Mouse (Mus musculus): ENCODE data around the gene Vmn1r45.
"Not testable (repeated sequence)": the region's sequence is repeated elsewhere in the genome, so short reads cannot be mapped to it uniquely, and the experiment has no call there.

Gene Vmn1r45

DNA sequence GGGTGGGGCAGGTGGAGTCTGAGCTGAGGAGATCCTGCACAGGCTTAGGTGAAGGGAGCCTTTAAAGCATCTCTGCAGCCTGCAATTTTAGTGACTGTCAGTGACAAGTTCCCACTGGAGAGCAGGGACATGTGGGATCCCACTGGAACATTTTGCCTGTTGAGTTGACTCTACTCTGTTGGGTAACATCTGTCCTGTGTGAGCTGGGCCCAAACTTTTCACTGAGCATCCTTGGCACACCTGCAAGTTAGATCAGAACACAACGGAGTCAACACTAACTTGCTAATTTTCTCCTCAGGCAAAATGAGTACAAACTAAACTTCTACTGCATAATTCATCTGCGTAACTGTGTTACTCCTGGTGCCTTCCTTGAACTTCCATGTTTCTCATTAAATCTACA lies at the start of gene Vmn1r45:
Gene Vmn1r45, minus strand, starts transcription at position 101 of the 400 bp plus-strand sequence.
- not testable (repeated sequence) for DNase-seq (ENCODE audit: low read depth, low spot score); H3K27me3 ChIP-seq (ENCODE audit: control insufficient read depth, insufficient read depth, low read length, poor library complexity, severe bottlenecking); H3K36me3 ChIP-seq (ENCODE audit: control insufficient read depth, insufficient read depth, low read length, poor library complexity, severe bottlenecking)

DNA sequence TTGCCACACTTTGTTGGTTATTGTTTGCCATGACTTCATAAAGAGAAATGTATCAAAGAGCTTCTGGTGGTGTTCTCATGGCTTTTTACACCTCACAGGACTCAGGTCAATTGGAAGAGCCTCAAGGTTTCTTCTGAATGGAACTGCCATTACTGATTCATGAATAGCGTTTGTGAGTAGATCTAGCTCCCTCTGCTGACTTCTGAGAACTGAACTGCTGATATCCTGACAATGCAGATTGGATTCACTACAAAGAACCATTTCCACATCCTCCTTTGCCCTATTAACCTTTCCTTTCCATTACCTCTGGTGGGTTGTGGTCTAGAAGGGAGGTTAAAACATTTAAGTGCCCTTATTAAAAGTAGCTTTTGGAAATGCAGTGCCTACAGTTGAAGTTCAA lies 45.6 kb upstream of the Vmn1r45 start:
- Histone ChIP-seq H3K36me3 (ENCODE audit: control insufficient read depth, insufficient read depth, low read length, poor library complexity, severe bottlenecking) (no peaks in the 10 kb centered on the region), H3K27me3 (ENCODE audit: control insufficient read depth, insufficient read depth, low read length, poor library complexity, severe bottlenecking) (no peaks in the 10 kb centered on the region)
- DNase-seq (ENCODE audit: low read depth, low spot score) = no peak

DNA sequence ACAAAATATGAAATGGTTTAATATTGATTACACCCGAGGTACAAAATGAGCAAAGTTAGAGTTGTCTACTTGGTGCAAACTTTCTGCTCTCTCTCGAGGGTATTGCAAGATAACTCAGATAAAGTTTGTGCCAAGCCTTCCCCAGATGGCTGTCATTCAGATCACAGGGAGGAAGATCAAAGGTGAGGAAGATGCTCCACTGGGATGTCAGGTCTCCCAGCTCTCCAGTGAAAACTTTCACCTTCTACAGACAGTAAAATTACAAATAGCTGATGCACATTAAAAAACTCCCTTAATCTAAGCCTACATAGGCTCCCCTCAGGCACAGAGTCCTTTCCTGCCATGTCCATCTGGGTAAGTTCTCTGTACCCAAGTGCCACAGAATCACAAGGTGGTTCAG lies 28.6 kb upstream of the Vmn1r45 start, which contains the start of gene Vmn1r46:
Gene Vmn1r46, plus strand, starts transcription at position 301 of the 400 bp plus-strand sequence.
- Histone ChIP-seq H3K36me3 (ENCODE audit: control insufficient read depth, insufficient read depth, low read length, poor library complexity, severe bottlenecking) (no peaks in the 10 kb centered on the region), H3K27me3 (ENCODE audit: control insufficient read depth, insufficient read depth, low read length, poor library complexity, severe bottlenecking) (no peaks in the 10 kb centered on the region)
- DNase-seq (ENCODE audit: low read depth, low spot score) = no peak

DNA sequence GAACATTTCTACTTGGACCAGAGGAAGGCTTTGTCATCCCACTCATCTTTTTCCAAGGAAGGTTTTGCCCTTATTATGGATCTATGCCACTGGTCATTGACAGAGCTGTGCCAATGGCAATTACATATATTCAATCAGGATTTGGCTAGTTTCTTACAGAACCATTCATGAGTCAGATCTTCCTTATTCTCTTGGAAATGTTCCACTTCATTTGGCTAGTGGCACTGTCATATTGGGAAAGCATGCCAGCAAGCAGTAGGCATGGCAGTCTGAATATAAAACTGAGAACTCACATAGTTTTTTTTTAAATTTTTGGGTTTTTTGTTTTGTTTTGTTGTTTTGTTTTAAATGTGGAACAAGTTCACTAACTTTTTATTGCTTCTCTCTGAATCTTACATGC lies 25.9 kb upstream of the Vmn1r45 start:
- DNase-seq (ENCODE audit: low read depth, low spot score) = no peak
- no peaks in the 10 kb centered on the region for H3K36me3 ChIP-seq (ENCODE audit: control insufficient read depth, insufficient read depth, low read length, poor library complexity, severe bottlenecking)
- H3K27me3 ChIP-seq (ENCODE audit: control insufficient read depth, insufficient read depth, low read length, poor library complexity, severe bottlenecking) = no peaks in the 10 kb centered on the region

DNA sequence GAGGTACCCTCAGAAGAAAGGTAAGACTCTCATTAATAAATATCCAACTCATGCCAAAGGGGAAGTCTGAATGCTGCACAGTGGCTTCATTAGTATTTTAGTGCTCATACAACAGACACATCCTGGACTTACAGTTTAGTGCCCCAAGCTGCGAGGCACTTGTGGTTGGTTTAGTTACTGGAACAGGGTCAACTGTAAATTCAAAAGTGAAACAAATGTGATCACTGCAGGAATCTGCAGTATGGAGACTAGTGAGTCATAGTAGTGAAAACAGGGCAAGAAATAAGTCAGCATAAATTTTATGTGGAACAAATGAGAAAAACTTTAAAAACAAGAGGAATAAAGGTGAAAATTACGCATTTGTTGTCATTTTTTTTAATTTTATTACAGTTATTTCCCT lies 13.2 kb upstream of the Vmn1r45 start:
- H3K36me3 ChIP-seq (ENCODE audit: control insufficient read depth, insufficient read depth, low read length, poor library complexity, severe bottlenecking) = no peaks in the 10 kb centered on the region
- DNase-seq (ENCODE audit: low read depth, low spot score) = no peak
- H3K27me3 ChIP-seq (ENCODE audit: control insufficient read depth, insufficient read depth, low read length, poor library complexity, severe bottlenecking) = no peaks in the 10 kb centered on the region

DNA sequence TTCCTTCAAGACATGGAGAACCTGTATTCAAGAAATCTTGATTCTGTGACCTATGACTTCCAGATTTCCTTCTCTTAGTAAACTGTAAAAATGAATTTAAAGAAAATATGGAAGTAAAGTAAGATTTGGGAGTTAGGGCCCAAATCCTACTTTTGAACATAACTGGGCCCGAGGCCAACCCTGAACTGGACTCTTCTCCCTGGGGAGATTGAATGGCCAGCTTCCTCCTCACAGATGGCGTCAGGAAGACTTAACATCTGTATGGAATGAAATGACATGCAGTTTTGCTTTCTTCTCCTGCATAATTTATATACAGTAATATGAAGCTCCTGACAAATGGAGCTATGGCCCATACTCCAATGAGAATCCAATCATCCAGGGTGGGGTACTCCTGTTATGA lies 528 bp upstream of the Vmn1r45 start:
- H3K36me3 ChIP-seq (ENCODE audit: control insufficient read depth, insufficient read depth, low read length, poor library complexity, severe bottlenecking) = no peaks in the 10 kb centered on the region
- DNase-seq (ENCODE audit: low read depth, low spot score) = no peak

DNA sequence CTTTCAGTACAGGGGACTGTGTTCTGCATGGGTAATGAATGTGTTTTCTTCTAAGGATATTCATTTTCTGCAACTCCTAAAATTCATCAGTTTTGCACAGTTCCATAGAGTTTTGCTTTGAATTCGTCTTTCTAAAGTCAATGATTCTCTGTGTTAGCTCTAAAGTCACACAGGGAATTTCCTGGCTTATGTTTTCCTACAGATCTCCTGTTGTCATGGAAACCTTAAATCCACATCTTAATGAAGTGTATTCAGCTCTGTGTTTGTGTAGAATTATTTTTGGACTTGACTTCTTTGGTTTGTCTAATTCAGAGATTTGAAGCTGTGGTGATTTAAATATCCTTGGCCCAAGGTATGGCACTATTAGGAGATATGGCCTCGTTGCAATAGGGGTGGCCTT lies 56.6 kb downstream of the Vmn1r45 start:
- no peaks in the 10 kb centered on the region for H3K36me3 ChIP-seq (ENCODE audit: control insufficient read depth, insufficient read depth, low read length, poor library complexity, severe bottlenecking)
- no peak for DNase-seq (ENCODE audit: low read depth, low spot score)
- no peaks in the 10 kb centered on the region for H3K27me3 ChIP-seq (ENCODE audit: control insufficient read depth, insufficient read depth, low read length, poor library complexity, severe bottlenecking)

More for the DNA sequence above, 528 bp upstream of the Vmn1r45 start:
- no peaks in the 10 kb centered on the region for H3K27me3 ChIP-seq (ENCODE audit: control insufficient read depth, insufficient read depth, low read length, poor library complexity, severe bottlenecking)

DNA sequence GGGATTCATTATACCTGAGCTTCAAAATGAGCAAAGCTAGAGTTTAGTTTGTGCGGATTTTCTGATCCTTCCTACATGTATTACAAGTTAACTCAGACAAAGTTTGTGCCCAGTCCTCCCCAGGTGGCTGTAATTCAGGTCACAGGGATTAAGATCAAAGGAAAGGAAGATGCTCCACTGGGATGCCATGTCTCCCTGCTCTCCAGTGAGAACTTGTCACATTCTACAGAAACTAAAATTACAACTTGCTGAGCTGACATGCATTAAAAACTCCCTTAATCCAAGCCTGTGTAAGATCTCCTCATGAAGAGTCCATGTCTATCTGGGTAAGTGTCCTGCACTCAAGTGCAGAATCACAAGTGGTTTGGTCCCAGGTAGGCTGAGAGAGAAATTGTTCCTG lies 57.0 kb downstream of the Vmn1r45 start, which contains the start of gene Vmn1r44:
Gene Vmn1r44, plus strand, starts transcription at position 301 of the 400 bp plus-strand sequence.
- Histone ChIP-seq H3K36me3 (ENCODE audit: control insufficient read depth, insufficient read depth, low read length, poor library complexity, severe bottlenecking) (no peaks in the 10 kb centered on the region), H3K27me3 (ENCODE audit: control insufficient read depth, insufficient read depth, low read length, poor library complexity, severe bottlenecking) (no peaks in the 10 kb centered on the region)
- no peak for DNase-seq (ENCODE audit: low read depth, low spot score)
